Mouse (Mus musculus) Patski (cell line): ENCODE results near the gene Dusp19. TPM values are rescaled to one million over a fixed set of nuclear protein-coding genes. Genes with fewer than 3 reads are reported as not detected.

Experiments used
- ATAC-seq: fragments of 100-300 bp; one replicate; pipeline ENCODE4 v1.8.0; 2021
- CTCF ChIA-PET: fragments of 350-600 bp; sonication (Branson Sonifier 250); formaldehyde crosslinking; loops from one replicate; lab custom pipeline; 2022; ENCODE audit warnings: inconsistent platforms; lab: Charles Lee
- POLR2A ChIA-PET: fragments of 350-600 bp; sonication (Branson Sonifier 250); formaldehyde crosslinking; loops from one replicate; lab custom pipeline; 2022; ENCODE audit warnings: antibody characterized with exemption, inconsistent platforms; lab: Charles Lee
- DNase-seq: peaks from one replicate; pipeline ENCODE4 v3.0.0-alpha.2; 2011; ENCODE audit warnings: low read depth, low spot score
- H3K27me3 ChIP-seq: fragments of 371-371 bp; one replicate; pipeline ENCODE4 v1.5.1; 2021
- CTCF ChIP-seq: fragments of 100-300 bp; IDR thresholded peaks from one replicate; pipeline ENCODE4 v1.5.1; 2021
- in situ Hi-C: fragments of 300-500 bp; cut with MboI; formaldehyde crosslinking; loops from 3 replicates; pipeline ENCODE4 v1.11.1; 2018; ENCODE audit warnings: low pct_unique_long_range_greater_than_20kb, mixed read lengths
- polyA plus RNA-seq: library from polyadenylated mRNA; unstranded; gene quantifications from one replicate; pipeline ENCODE4 v1.2.3, GENCODE M21; 2021

Gene Dusp19
- polyA plus RNA-seq, 1 experiment from 2014 or later: 12.6 TPM

- ChIA-PET POLR2A (interaction anchor here (1.1 kb wide), 1 partner anchor 11 kb away, joined by 5 read pairs; no protein-coding TSS in a partner anchor), CTCF (no interaction called here)
- in situ Hi-C loops: no loop called here
- peak; percentile 94 for ATAC-seq
- peak; percentile 59 for DNase-seq
- TF ChIP-seq CTCF: no peak
- no peaks in the 10 kb centered on the region for H3K27me3 ChIP-seq
Observed at GRCm38 (mm10) chr2:80638364-80639241, 21.8 kb downstream of the Dusp19 start.

- ChIA-PET CTCF (no interaction called here), POLR2A (interaction anchor here (1.1 kb wide), 1 partner anchor 10 kb away, joined by 5 read pairs; no protein-coding TSS in a partner anchor)
- ATAC-seq: peak; percentile 1
- in situ Hi-C loops: no loop called here
- no peak for DNase-seq
- H3K27me3 ChIP-seq: no peaks in the 10 kb centered on the region
- no peak for TF ChIP-seq CTCF
Observed at GRCm38 (mm10) chr2:80639398-80639797, 22.6 kb downstream of the Dusp19 start.

- no peak for ATAC-seq
Observed at GRCm38 (mm10) chr2:80639864-80640263, 23.0 kb downstream of the Dusp19 start.

GRCm38 (mm10) chr2:80661414-80661813, 44.6 kb downstream of the Dusp19 start:
- in situ Hi-C loops: no loop called here
- ATAC-seq (no peak), DNase-seq (no peak)
- CTCF ChIA-PET: no interaction called here
- POLR2A ChIA-PET: no interaction called here
- peak; percentile 10 for TF ChIP-seq CTCF
- no peaks in the 10 kb centered on the region for H3K27me3 ChIP-seq

More at GRCm38 (mm10) chr2:80639864-80640263, 23.0 kb downstream of the Dusp19 start:
- ChIA-PET CTCF (no interaction called here), POLR2A (interaction anchor here (1.1 kb wide), 1 partner anchor 9 kb away, joined by 5 read pairs; no protein-coding TSS in a partner anchor)
- no peak for TF ChIP-seq CTCF
- DNase-seq: no peak
- in situ Hi-C loops: no loop called here
- no peaks in the 10 kb centered on the region for H3K27me3 ChIP-seq

GRCm38 (mm10) chr2:80662682-80663081, 45.8 kb downstream of the Dusp19 start:
- ChIA-PET POLR2A (no interaction called here), CTCF (no interaction called here)
- H3K27me3 ChIP-seq: no peaks in the 10 kb centered on the region
- in situ Hi-C loops: no loop called here
- no peak for ATAC-seq
- no peak for DNase-seq
- no peak for TF ChIP-seq CTCF

GRCm38 (mm10) chr2:80667396-80667964, 50.6 kb downstream of the Dusp19 start:
- no peak for ATAC-seq
- no peaks in the 10 kb centered on the region for H3K27me3 ChIP-seq
- in situ Hi-C loops: no loop called here
- POLR2A ChIA-PET: no interaction called here
- no peak for DNase-seq
- TF ChIP-seq CTCF: no peak
- CTCF ChIA-PET: no interaction called here

- ChIA-PET POLR2A (no interaction called here), CTCF (interaction anchor here (1.2 kb wide), 1 partner anchor 15 kb away, joined by 3 read pairs; no protein-coding TSS in a partner anchor)
- peak; percentile 54 for TF ChIP-seq CTCF
- no peaks in the 10 kb centered on the region for H3K27me3 ChIP-seq
- DNase-seq (no peak), ATAC-seq (no peak)
- in situ Hi-C loops: no loop called here
Observed at GRCm38 (mm10) chr2:80669868-80670666, 53.2 kb downstream of the Dusp19 start.

DNA sequence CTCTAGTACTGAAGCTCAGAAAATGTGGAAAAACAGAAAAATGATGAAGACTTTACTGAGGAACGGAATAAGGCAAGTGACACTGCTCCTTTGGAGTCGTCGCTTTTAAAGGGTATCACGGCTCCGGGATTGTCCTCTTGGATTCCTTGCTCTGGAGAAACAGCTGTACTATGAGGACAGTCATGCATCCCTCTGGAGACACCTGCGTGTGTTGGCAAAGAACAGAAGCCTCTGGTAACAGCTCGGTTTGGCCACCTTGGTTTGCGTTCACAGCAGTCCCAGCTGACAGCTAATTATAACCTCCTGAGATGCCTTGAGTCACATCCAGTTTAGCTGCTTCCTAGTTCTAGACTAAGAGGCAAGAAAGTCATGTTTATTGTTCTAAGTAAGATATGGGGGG, 62.0 kb downstream of the Dusp19 start:
- ATAC-seq: no peak
- CTCF ChIA-PET: interaction anchor here (1.3 kb wide), 1 partner anchor 10 kb away, joined by 4 read pairs; no protein-coding TSS in a partner anchor

More for the DNA sequence above, 62.0 kb downstream of the Dusp19 start:
- DNase-seq: no peak
- in situ Hi-C loops: no loop called here
- H3K27me3 ChIP-seq: no peaks in the 10 kb centered on the region
- POLR2A ChIA-PET: no interaction called here
- TF ChIP-seq CTCF: no peak

Other genes with a start within 250 kb of the Dusp19 start
- gene Frzb, start 169.4 kb upstream of the Dusp19 start, polyA plus RNA-seq: 0.08 TPM
- 174 TPM for gene Nckap1, start 35.7 kb upstream of the Dusp19 start, polyA plus RNA-seq
- 25.0 TPM for gene Nup35, start 191 bp downstream of the Dusp19 start, polyA plus RNA-seq